Mouse (Mus musculus): ENCODE measurements around the gene Dusp8. TPM values are rescaled to one million over a fixed set of nuclear protein-coding genes. Genes with fewer than 3 reads are reported as not detected.

Dusp8 gene
- 0.04 TPM for polyA plus RNA-seq (2014; fragmentation: Illumina TruSeq; extraction: RNeasy Lipid Tissue Mini Kit (QIAGEN cat#74804); ENCODE audit: low read depth, low replicate concordance)

GRCm38 (mm10) chr7:142095183-142095931 lies at the start of gene Dusp8:
TSS of gene Dusp8 (minus strand) at chr7:142095843.

GRCm38 (mm10) chr7:142144507-142144906 lies 48.9 kb upstream of the Dusp8 start, which contains the start of gene Gm45337:
TSS of gene Gm45337 (minus strand) at chr7:142144607.

GRCm38 (mm10) chr7:142135934-142136333 lies 40.3 kb upstream of the Dusp8 start, which contains the start of gene Gm39115:
TSS of gene Gm39115 (minus strand) at chr7:142136034.

GRCm38 (mm10) chr7:142120629-142121028 lies 25.0 kb upstream of the Dusp8 start, which contains the start of gene Gm45618:
TSS of gene Gm45618 (minus strand) at chr7:142120729.

GRCm38 (mm10) chr7:142060931-142061565 lies 34.6 kb downstream of the Dusp8 start, which contains the start of gene Mob2:
TSS of gene Mob2 (minus strand) at chr7:142061065.

Other genes with a start within 250 kb of the Dusp8 start
- 109 TPM for gene Tollip, start 177.3 kb downstream of the Dusp8 start, polyA plus RNA-seq (2014; fragmentation: Illumina TruSeq; extraction: RNeasy Lipid Tissue Mini Kit (QIAGEN cat#74804); ENCODE audit: low read depth, low replicate concordance)
- 2.9 TPM for gene Brsk2, start 146.1 kb downstream of the Dusp8 start, polyA plus RNA-seq (2014; fragmentation: Illumina TruSeq; extraction: RNeasy Lipid Tissue Mini Kit (QIAGEN cat#74804); ENCODE audit: low read depth, low replicate concordance)
- 5.6 TPM for gene Mob2, start 34.8 kb downstream of the Dusp8 start, polyA plus RNA-seq (2014; fragmentation: Illumina TruSeq; extraction: RNeasy Lipid Tissue Mini Kit (QIAGEN cat#74804); ENCODE audit: low read depth, low replicate concordance)
- not detected for gene Gm45618, start 24.9 kb upstream of the Dusp8 start, polyA plus RNA-seq (2014; fragmentation: Illumina TruSeq; extraction: RNeasy Lipid Tissue Mini Kit (QIAGEN cat#74804); ENCODE audit: low read depth, low replicate concordance)
- gene Gm39115, start 40.2 kb upstream of the Dusp8 start, polyA plus RNA-seq (2014; fragmentation: Illumina TruSeq; extraction: RNeasy Lipid Tissue Mini Kit (QIAGEN cat#74804); ENCODE audit: low read depth, low replicate concordance), result not detected
- gene Gm45337, start 48.8 kb upstream of the Dusp8 start, polyA plus RNA-seq (2014; fragmentation: Illumina TruSeq; extraction: RNeasy Lipid Tissue Mini Kit (QIAGEN cat#74804); ENCODE audit: low read depth, low replicate concordance), result not detected
- gene Gm29735, start 61.3 kb upstream of the Dusp8 start, polyA plus RNA-seq (2014; fragmentation: Illumina TruSeq; extraction: RNeasy Lipid Tissue Mini Kit (QIAGEN cat#74804); ENCODE audit: low read depth, low replicate concordance), result not detected
- not detected for gene Gm4553, start 69.9 kb upstream of the Dusp8 start, polyA plus RNA-seq (2014; fragmentation: Illumina TruSeq; extraction: RNeasy Lipid Tissue Mini Kit (QIAGEN cat#74804); ENCODE audit: low read depth, low replicate concordance)
- not detected for gene Krtap5-2, start 80.2 kb upstream of the Dusp8 start, polyA plus RNA-seq (2014; fragmentation: Illumina TruSeq; extraction: RNeasy Lipid Tissue Mini Kit (QIAGEN cat#74804); ENCODE audit: low read depth, low replicate concordance)
- gene Gm10153, start 94.5 kb upstream of the Dusp8 start, polyA plus RNA-seq (2014; fragmentation: Illumina TruSeq; extraction: RNeasy Lipid Tissue Mini Kit (QIAGEN cat#74804); ENCODE audit: low read depth, low replicate concordance), result not detected
- not detected for gene Krtap5-3, start 105.5 kb upstream of the Dusp8 start, polyA plus RNA-seq (2014; fragmentation: Illumina TruSeq; extraction: RNeasy Lipid Tissue Mini Kit (QIAGEN cat#74804); ENCODE audit: low read depth, low replicate concordance)
- not detected for gene Gm7579, start 116.0 kb upstream of the Dusp8 start, polyA plus RNA-seq (2014; fragmentation: Illumina TruSeq; extraction: RNeasy Lipid Tissue Mini Kit (QIAGEN cat#74804); ENCODE audit: low read depth, low replicate concordance)
- not detected for gene Krtap5-5, start 134.1 kb upstream of the Dusp8 start, polyA plus RNA-seq (2014; fragmentation: Illumina TruSeq; extraction: RNeasy Lipid Tissue Mini Kit (QIAGEN cat#74804); ENCODE audit: low read depth, low replicate concordance)
- gene Gm40460, start 145.2 kb upstream of the Dusp8 start, polyA plus RNA-seq (2014; fragmentation: Illumina TruSeq; extraction: RNeasy Lipid Tissue Mini Kit (QIAGEN cat#74804); ENCODE audit: low read depth, low replicate concordance), result not detected
- not detected for gene Gm2431, start 162.5 kb upstream of the Dusp8 start, polyA plus RNA-seq (2014; fragmentation: Illumina TruSeq; extraction: RNeasy Lipid Tissue Mini Kit (QIAGEN cat#74804); ENCODE audit: low read depth, low replicate concordance)
- not detected for gene Gm4559, start 178.5 kb upstream of the Dusp8 start, polyA plus RNA-seq (2014; fragmentation: Illumina TruSeq; extraction: RNeasy Lipid Tissue Mini Kit (QIAGEN cat#74804); ENCODE audit: low read depth, low replicate concordance)
- gene Krtap5-1, start 201.3 kb upstream of the Dusp8 start, polyA plus RNA-seq (2014; fragmentation: Illumina TruSeq; extraction: RNeasy Lipid Tissue Mini Kit (QIAGEN cat#74804); ENCODE audit: low read depth, low replicate concordance), result not detected
- gene Krtap5-4, start 207.7 kb upstream of the Dusp8 start, polyA plus RNA-seq (2014; fragmentation: Illumina TruSeq; extraction: RNeasy Lipid Tissue Mini Kit (QIAGEN cat#74804); ENCODE audit: low read depth, low replicate concordance), result not detected